Mouse (Mus musculus) frontal cortex, postnatal 14 days (tissue): ENCODE measurements around the gene Pde4d.
"Not testable (repeated sequence)": the region's sequence is repeated elsewhere in the genome, so short reads cannot be mapped to it uniquely, and the experiment has no call there.

ENCODE experiments used
- DNase-seq, 2 experiments: peaks; one replicate each; pipeline ENCODE4 v3.0.0; 2022; ENCODE audit warnings: low spot score in 2 of 2

The Pde4d gene

DNA sequence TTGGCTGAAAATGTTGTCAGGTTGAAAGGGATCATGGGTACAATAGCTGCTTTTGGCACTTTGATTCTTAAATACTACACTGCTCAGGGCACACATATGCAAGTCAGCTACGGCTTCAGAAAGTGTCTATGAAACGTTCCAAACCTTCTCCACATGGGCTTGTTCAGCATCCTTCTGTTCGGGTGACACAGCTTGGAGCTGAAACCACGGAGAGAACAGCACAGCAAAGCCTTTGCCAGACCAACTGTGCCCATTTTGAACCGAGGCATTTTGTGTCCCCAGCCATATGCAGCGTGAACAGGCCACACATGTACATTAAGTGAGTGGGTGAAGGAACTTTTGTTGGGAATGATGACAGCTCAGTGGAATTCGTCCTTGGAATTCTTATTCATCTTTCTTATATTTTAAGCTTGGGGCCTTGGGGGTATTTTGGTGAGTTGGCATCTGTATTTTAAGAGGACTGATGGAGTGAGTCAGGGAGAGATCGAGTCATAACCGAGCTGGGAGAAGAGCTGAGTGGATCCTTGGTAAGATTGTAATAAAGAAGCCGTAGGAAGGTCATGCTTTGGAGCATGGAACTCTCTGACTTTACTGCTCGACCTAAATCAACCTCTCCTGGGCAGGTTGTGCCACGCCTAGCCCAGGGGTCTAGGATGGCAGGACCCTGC lies 243.3 kb downstream of the Pde4d start:
- DNase-seq = peak in 1 of 2 experiments; percentile 12

DNA sequence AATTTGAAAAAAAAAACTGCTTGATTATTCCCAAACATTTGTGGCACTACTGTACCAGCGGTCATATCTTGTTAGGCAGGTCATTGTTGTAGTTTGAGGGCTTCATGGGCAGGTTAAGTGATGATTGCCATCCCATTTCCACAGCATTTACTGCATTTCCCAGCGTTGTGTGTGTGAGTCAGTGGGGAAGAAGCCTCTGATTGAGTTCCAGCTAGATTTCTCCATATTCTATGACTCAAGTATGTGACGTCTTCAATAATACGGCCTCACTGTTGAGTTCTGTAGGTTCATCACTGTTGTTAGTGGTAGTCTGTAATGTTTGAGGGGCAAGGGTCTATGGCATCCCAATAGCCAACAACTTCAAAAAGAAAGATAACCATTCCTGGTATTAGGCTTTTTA lies 255.7 kb downstream of the Pde4d start:
- no peak for DNase-seq

DNA sequence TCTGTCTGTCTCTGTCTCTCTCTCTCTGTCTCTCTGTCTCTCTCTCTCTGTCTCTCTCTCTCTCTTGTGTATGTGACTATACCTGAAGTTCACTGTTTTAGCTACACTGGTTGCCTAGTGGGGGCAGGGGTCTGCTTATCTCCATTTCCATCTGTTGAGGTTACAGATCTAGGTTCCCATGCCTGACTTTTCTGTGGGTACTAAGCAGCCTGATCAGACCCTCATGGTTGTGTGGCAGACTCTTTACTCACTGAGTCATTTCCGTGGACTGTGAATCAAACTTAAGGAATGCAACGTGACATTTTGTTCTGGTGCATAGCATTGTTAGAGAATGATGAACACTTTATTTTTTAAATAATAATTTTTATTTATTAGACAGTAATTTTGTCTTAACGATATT lies 264.3 kb downstream of the Pde4d start:
- DNase-seq = no peak

DNA sequence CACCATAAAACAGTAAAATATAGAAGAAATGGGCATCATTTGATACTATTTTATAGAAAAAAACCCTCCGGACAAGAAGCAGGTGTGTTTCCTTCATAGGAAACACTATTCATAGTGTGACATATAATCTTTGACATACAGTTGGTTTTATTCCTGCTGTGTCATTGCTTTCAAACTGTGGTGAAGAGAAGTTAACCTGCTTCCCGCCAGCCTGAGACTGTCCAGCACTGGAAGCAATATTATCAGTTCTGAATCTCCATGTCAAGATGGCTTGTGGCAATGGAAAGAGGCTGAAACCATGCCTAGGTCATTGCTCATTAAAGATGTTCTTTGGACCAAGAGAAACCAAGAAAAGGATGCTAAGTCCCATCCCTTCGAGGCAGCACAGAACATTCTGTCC lies 265.3 kb downstream of the Pde4d start:
- DNase-seq = no peak

DNA sequence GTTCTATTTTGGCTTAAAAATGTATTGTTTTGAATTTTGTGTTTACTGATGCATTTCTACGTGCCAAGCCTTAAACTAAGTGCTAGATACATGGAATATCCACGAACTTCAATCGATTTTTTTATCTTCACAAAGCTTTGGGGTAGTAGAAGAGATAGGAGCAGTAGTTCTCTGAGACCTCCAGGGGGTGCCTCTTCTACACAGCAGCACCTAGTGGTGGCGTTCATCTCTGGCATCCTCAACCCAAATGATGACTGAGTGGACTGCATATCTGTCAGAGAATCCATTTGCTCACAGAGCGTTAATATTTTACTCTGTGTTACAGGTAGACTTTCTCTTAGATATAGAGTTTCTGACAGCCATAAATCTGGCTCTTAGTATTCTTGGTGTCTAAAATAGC lies 272.5 kb downstream of the Pde4d start:
- no peak for DNase-seq

DNA sequence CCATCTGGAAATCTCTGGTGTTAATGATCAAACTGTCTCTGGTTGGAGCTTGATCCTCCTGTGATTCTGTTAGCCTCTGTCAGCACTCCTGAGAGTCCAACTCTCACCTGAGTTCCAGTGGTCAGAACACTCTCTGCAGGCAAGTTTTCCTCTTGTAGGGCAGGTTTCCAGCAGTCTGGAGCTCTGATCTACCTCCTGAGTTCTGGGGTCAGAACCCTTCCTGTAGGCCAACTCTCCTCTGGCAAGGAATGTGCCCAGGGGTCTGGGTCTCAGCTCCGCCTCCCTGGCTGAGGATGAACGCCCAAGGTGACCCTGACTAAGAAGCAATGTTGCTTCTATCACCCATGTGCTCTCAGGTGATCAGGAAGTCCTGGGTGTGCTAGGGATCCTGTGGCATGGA lies 284.6 kb downstream of the Pde4d start:
- not testable (repeated sequence) for DNase-seq

DNA sequence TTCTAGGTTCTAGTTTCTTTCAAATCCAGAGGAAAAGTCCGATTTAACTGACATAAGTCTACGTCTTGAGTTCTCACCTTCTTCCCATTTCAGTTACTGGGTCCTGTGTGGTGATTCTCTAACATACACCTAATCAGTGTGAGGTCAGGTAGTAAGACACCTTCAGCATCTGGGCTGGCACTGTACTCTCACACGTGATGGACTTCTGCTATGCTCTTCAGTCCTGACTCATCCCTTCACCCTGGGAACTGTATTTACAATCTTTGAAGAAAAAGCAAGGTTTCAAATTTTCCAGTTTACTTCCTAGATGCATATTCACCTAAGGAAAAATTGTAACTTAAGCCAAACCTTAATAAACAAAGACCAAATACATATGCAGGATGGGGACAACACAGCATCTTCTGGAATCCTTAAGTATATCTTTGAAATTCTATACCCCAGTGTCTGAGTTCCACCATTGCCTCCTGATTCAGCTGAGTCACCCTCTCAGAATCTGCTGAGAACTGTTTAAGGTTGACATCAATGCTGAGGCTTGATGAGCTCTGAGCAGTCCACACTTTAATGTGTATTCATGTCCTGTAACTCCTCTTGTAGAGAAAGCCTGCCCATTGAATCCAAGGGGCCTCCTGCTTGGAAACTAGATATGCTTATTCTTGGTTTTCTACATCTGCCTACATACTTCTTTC lies 301.6 kb downstream of the Pde4d start:
- DNase-seq = no peak

DNA sequence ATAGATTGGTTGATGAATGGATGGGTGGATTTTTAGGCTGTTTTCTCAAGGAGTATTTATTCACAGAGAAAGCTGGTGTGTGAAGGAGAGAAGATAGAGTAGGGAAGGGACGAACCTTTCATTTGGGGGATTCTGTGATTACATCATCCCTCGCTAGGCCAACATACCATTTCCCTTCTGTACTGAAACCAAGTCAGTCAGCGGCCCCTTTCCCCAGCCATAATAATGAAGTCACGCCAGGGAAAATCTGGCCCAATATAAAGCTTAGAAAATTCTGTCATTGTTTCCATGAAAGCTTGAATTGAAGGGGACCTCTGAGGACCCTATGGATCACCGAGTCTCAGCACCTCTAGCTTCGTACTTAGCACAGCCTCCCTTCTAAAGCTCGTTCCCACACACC lies 307.7 kb downstream of the Pde4d start:
- DNase-seq = no peak

DNA sequence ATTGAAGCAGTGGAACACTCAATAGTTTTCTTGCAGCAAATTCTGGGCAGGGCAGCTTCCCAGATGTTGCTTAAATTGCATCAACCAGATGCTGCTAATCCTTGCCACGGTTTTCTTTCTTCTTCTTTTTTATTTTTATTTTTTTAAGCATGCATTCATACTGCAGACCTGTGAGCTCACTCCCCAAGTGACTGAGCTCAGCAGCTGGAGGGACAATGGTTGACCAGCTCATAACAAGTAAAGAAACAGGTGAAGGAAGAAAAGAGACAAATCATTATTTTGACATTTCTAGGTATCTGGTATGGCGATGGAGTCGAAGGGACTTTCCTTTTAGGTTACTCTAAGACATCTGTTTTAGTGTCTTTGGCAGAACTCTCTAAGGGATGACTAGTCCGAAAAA lies 308.6 kb downstream of the Pde4d start:
- DNase-seq = no peak

DNA sequence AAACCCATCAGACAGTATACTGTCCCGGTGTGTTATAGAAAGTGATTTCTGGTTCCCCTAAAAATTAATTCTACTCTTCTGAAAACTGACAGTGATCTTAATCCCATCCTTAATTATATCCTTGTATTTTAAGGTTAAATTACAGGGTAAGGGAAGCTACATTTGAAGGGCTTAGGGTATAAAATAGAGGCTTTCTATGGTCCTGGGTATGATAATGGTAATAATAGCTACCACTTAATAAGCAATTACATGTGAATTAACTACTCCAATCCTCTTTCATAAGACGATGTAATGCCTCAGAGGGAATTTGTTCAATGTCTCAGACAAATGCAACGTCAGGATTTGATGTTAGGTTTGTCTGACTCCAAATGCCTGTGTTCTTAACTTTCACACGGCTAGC lies 309.4 kb downstream of the Pde4d start:
- no peak for DNase-seq

DNA sequence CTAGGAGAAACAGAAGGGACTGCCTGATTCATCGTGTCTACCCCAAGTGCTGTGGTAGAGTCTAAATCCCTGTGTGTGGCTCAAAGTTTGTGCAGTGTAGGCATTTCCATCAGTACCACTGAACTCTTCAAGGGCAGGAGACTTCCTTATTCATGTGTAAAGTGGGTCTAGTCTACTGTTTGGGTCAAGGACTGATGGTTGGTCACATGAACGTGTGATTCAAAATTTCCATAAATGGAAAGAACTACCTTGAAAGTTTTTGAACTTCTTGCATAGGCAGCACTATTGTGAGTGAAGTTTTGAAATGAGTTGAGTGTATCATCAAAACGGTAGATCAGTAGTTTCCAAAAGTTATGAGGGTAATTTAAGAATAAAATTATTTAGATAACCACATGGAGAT lies 313.5 kb downstream of the Pde4d start:
- DNase-seq = no peak

DNA sequence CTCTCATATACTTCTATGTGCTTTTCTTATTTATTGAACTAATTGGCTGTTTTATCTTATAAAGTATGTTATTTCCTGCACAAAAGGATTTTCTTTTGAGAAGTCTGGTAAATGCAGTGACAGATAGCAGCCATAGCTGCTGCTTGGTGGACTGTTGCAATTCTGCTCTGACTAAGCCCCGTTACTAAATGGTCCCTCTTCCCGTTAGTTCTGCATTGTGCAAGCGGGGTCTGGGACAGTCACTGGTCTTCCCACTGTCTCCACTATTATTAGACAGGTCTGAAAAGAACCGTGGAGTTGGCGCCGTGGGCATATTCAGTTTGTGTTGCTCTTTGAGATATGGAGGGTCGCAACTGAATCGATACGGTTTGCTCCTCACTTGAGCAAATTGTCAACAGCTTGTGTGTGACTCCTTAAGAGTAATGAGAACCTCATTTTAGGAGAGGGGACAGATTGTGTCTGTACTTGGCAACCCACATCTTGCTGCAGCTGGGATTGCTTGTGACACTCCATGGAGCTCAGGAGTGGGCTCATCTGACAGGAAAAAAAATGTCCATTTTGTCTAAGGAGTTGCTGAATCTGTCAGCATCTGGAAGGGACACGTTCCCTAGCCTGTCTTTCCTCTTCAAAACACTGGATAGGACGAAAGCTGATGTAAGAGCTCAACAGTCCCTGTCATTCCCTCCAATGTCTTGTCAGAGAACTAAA lies 316.4 kb downstream of the Pde4d start:
- no peak for DNase-seq

DNA sequence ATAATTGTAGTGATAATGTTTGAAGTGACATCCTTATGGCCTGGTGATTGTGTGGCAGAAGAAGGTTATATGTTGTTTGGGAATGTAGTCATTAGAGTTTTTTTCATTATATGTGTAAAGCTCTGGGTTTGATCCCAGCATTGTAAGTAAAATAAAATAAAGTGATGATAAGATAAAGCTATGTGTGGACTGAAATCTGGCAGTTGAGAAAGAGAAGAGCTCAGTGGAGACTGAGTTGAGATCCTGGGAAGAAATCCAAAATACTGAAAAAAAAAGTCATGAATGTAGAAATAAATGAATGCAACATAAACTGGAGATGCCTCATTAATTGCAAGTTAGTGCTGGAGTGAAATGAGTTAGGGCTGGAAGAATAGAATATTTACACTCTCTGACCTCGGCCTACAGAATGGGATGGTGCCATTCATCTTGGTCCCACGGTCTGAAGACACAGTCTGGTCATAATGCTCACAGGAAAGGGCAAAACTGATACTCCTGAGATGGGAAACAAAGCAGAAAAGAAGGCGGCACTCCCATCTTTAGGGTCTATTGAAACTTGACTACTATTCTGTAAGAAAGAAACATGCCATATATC lies 319.8 kb downstream of the Pde4d start:
- DNase-seq = no peak

DNA sequence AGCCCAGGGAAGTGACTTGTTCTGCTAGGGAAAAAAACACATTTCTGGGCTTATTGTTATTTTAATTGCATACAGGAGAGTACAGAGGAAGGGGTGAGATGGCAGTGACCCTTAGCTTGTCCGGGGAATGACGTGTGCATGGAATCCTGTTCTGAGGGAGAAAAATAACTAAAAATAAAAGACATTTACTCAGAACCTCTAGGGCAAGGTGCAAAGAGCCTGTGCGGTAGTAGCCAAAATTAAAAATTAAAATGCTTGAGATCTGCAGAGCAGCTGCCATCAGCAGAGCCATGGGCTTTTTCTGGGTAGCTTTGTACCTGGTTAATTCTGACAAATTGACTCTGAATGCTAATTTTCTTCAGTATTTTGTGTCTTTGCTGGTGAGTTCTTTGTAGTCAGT lies 322.6 kb downstream of the Pde4d start:
- no peak for DNase-seq

DNA sequence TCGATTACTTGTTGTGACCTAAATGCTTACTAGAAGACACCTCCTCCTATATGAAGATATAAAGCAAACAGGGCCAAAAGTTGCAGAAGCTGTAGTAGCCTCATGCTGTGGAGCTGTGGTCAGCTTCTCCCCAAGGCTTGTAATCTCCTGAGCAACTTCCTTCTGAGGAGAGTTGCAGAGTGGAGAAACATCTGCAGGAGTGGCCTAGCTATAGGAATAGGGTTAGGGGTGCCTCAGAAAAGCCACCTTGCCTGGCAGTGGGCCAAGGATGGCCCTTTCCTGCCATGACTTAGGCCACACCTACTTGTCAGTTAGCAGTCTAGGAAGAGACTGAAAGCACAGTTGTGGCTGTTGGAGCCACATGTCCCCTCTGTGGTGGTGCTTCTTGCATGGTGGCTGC lies 325.2 kb downstream of the Pde4d start:
- DNase-seq = no peak

DNA sequence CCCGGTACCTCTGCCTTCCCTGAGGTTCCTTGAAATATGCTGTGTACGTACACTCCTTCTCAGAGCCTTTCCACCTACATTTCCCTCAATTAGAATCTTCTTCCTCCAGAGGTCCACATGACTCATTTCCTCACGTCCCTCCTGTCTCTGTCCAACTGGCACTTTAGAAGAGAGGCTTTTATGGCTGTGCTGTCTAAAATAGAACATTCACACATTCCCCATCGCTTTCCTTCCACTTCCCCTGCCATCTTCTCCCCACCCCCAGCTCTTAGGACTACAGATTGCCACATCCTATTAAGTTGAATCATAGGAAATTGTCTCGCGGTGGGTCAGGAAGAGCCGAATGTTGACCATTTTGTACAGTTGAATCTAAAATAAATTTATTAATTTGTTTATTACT lies 326.1 kb downstream of the Pde4d start:
- DNase-seq = no peak

DNA sequence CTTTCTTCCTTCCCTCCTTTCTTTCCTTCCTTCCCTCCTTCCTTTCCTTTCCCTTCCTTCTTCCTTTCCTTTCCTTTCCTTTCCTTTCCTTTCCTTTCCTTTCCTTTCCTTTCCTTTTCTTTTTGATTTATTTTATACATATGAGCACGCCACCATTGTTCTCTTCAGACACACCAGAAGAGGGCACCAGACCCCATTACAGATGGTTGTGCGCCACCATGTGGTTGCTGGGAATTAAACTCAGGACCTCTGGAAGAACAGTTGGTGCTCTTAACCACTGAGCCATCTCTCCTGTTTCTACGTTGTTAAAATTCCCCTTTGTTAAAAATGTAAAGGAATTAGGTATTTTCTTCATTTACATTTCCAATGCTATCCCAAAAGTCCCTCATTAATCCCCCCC lies 347.9 kb downstream of the Pde4d start:
- DNase-seq = not testable (repeated sequence)

DNA sequence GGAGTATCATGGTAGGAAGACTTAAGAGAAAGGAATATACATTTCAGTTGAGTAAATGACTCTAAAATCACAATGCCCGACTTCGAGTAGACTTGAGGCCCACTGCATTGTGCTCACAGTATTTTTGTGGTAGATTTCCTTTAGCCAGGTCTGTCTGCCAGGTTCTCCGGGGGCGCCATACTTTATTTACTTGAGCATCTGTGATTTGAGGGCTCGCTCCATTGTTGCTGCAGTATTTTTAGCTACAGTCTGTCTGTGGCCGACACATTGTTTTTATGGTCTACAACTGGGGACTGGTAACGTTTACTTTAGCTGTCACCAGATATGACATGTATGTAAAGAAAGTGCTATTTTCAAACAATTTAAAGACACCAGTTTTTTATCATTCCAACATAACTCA lies 359.4 kb downstream of the Pde4d start:
- DNase-seq = no peak

DNA sequence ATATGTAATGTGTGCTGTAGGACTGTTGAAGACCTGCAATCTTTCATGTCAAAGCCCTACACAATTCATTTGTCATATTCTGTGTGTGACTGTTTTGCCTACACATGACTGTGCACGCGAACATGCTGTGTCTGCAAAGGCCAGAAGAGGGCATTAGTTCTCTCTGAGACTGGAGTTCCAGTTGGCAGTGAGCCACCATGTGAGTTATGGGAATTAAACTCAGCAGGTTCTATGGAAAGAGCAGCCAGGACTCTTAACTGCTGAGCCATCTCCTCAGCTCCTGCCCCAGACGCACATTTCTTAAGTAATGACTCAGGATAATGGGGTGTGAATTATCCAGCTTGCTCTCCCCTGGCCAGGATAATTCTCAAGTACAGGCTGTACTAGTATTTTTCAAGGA lies 363.2 kb downstream of the Pde4d start:
- peak; percentile 5 to 8 for DNase-seq

DNA sequence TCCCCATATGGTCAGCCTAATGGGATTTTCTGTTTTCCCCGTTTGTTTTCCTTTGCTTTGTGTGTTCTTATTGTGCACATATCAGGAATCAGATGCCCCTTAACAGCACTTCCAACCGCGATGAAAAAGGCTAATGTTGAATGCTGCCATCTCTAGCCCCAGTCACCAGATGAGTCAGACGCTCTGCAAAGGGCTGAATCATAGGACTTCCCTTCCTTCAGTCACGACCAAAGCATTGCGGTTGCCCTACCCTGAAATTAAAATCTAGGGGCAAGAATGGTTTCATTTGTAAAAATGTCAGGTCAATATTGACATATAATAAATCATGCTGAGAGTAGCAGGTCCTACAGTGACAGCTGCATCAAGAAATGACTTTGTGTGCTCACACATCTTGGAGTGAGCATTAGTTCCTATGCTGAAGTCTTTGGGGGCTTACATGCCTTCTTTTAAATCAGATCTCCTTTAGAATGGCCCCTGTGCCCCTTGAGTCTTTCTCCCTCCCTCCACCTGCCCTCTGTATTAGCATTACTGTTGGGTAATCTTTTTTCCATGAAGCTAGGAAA lies 370.2 kb downstream of the Pde4d start:
- DNase-seq = no peak

DNA sequence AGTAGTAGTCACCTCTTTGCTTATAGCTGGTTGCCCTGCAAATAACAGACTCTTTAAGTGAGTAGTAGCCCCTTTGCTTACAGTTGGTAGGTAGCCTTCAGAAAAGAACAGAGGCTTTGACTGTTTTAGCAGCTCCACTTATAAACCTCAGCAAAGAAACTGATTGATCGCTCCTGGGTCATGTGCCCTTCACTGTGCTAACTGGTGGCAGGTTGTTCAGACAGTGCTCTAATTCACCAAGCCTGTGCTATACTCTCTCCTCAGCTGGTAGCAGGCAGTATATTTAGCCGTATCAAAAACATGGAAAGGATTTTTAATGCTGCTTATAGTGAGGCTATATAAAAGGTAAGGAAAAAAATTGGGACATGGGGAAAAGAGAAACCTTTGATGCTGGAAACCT lies 370.7 kb downstream of the Pde4d start:
- no peak for DNase-seq

DNA sequence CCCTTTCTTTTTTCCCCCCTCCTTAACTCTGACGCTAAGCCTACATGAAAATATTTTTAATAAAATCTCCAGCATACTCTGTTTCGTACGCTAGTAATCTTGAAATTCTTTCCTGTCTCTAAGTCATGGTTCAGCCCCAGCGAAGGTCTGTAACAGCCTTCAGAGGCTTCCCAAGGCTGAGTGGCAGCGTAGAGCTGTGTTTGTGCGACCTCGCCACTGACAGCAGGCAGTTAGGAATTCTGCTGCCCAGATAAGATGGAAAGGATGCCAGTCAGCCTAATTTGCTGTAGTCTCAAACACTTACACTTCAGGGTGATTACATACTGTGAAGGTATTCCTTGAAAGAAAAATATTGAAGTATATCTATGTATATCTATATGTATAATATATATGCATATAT lies 371.5 kb downstream of the Pde4d start:
- no peak for DNase-seq
